ENCODE assay signal across 8 mouse cellular contexts in the genomic region with DNA sequence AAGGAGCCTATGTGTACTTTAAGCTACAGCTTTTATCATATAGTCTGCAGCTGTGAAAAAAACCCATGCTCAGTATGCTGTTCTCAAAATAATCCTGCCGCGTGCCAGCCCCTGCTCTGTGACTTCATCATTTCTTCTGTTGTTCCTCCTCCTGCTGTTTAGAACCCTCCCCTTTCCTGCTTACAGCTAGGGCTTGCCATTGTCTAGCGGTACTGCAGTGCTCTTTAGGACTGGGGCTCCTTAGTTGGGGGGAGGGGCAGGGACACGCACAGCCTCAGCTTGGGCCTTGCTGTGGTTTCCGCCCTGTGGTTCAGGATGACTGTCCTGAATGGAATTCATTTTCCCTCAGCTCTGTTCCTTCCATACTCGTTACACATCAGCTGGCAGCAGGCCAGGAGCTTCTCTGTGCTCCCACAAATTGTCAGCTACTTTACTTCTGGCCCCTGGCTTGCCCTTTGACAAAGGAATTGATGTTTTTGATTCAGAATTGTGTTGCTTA.
DNase-seq lines count a peak whose midpoint lies in the region; ATAC-seq and TF ChIP-seq lines count a peak whose summit lies in the region.

No protein-coding gene starts in this region.

- H3K4me1 ChIP-seq in MEL (ENCODE audit: control insufficient read depth in 1 of 2, insufficient read depth in 2 of 2, low read length in 2 of 2), result peaks cover 24 to 28% of the 10 kb centered on the region in 2 experiments

- H3K4me3 ChIP-seq in MEL (ENCODE audit: control insufficient read depth in 1 of 2, insufficient read depth in 1 of 2, low read depth in 2 of 2, low read length in 2 of 2), result peak overlapping the region in 1 of 2 experiments; percentile 24; a peak in 1 of 4 replicates

- TF ChIP-seq RAD21 in MEL (IDR thresholded peaks at IDR 0.05; ENCODE audit: low read depth, low read length), result no peak

- peak overlapping the region; percentile 44 for H3K27ac ChIP-seq in MEL (ENCODE audit: control insufficient read depth, low read depth, low read length)

- H3K9ac ChIP-seq in MEL (ENCODE audit: control insufficient read depth, low read depth, low read length, poor library complexity, severe bottlenecking), result peak overlapping the region; percentile 3; the same call in 1 of the 2 replicates

- peaks cover 21% of the 10 kb centered on the region for H3K79me2 ChIP-seq in MEL (ENCODE audit: control insufficient read depth, insufficient read depth, low read length, poor library complexity)

- TF ChIP-seq POLR2A in MEL (IDR thresholded peaks at IDR 0.05; ENCODE audit: control insufficient read depth in 1 of 2, insufficient read depth in 1 of 2, low read depth in 1 of 2, low read length in 2 of 2, poor library complexity in 1 of 2), result no peak

- TF ChIP-seq CTCF in MEL (IDR thresholded peaks at IDR 0.05 in 2 of 3, conservative IDR thresholded peaks at IDR 0.05 in 1 of 3; ENCODE audit: control insufficient read depth in 1 of 3, insufficient read depth in 1 of 3, low read depth in 2 of 3, low read length in 3 of 3, poor library complexity in 1 of 3, severe bottlenecking in 1 of 3), result no peak

- ATAC-seq in hematopoietic stem cell, adult 5-6 weeks (replicated peaks in 1 of 2; ENCODE audit: insufficient read depth in 1 of 2, low FRiP score in 2 of 2, low TSS enrichment in 1 of 2, low read depth in 1 of 2, poor library complexity in 2 of 2, severe bottlenecking in 2 of 2), result peak; percentile 79 to 90

- no peaks in the 10 kb centered on the region for H3K27me3 ChIP-seq in MEL (ENCODE audit: control insufficient read depth in 1 of 2, insufficient read depth in 2 of 2, low read length in 2 of 2)

- H3K36me3 ChIP-seq in MEL (ENCODE audit: control insufficient read depth in 1 of 2, insufficient read depth in 2 of 2, low read length in 2 of 2), result peaks cover 13 to 33% of the 10 kb centered on the region in 2 experiments

- peak; percentile 65 to 69 for TF ChIP-seq EP300 in MEL (IDR thresholded peaks at IDR 0.05; ENCODE audit: low read depth in 1 of 2, low read length in 2 of 2)

- DNase-seq in MEL (ENCODE audit: low read depth, low spot score), result peak; percentile 92
- DNase-seq in cerebellum, adult 18-20 months, result peak; percentile 60 to 72
- peak; percentile 75 for DNase-seq in forelimb bud, embryonic 11.5 days (ENCODE audit: low read depth, low spot score)
- DNase-seq in layer of hippocampus, postnatal 10 days (ENCODE audit: low spot score in 2 of 2), result peak; percentile 45 to 57
- peak; percentile 93 for DNase-seq in lung, postnatal 10 days
- peak; percentile 46 for DNase-seq in ovary, postnatal 14 days (ENCODE audit: low spot score)
- DNase-seq in urinary bladder, postnatal 14 days (ENCODE audit: low spot score), result peak; percentile 93

- H3K9me3 ChIP-seq in MEL (replicated peaks; ENCODE audit: insufficient read depth, low read length), result no peaks in the 10 kb centered on the region

TF ChIP-seq in MEL, 35 proteins besides CTCF, POLR2A, EP300 and RAD21:
- TF ChIP-seq GABPA (IDR thresholded peaks at IDR 0.05; ENCODE audit: low read depth, low read length), result no peak
- peak; percentile 28; the same call in 1 of the 2 replicates for TF ChIP-seq ZC3H11A (IDR thresholded peaks at IDR 0.05; ENCODE audit: low read depth, low read length)
- peak; percentile 85 for TF ChIP-seq ZNF384 (IDR thresholded peaks at IDR 0.05; ENCODE audit: low read depth, low read length)
- peak; percentile 76; the same call in 1 of the 2 replicates for TF ChIP-seq MAZ (IDR thresholded peaks at IDR 0.05; ENCODE audit: low read depth, low read length)
- peak; percentile 89 for TF ChIP-seq MYC (IDR thresholded peaks at IDR 0.05; ENCODE audit: low read depth, low read length)
- peak; percentile 91 for TF ChIP-seq MAX (IDR thresholded peaks at IDR 0.05; ENCODE audit: low read length)
- TF ChIP-seq CHD1 (IDR thresholded peaks at IDR 0.05; ENCODE audit: low read depth, low read length), result no peak
- peak; percentile 88 for TF ChIP-seq BHLHE40 (IDR thresholded peaks at IDR 0.05; ENCODE audit: borderline replicate concordance, low read depth, low read length)
- TF ChIP-seq ZMIZ1 (IDR thresholded peaks at IDR 0.05; ENCODE audit: low read depth, low read length), result no peak
- TF ChIP-seq RCOR1 (IDR thresholded peaks at IDR 0.05; ENCODE audit: low read depth, low read length), result peak; percentile 59
- peak; percentile 73 for TF ChIP-seq TCF12 (IDR thresholded peaks at IDR 0.05; ENCODE audit: low read depth, low read length)
- no peak for TF ChIP-seq POLR2AphosphoS2 (IDR thresholded peaks at IDR 0.05; ENCODE audit: low read length)
- no peak for TF ChIP-seq HCFC1 (IDR thresholded peaks at IDR 0.05; ENCODE audit: low read depth, low read length)
- TF ChIP-seq MXI1 (IDR thresholded peaks at IDR 0.05; ENCODE audit: low read depth, low read length), result peak; percentile 89
- no peak for TF ChIP-seq KAT2A (conservative IDR thresholded peaks at IDR 0.05; ENCODE audit: low read depth, low read length)
- TF ChIP-seq SMC3 (IDR thresholded peaks at IDR 0.05; ENCODE audit: low read depth, low read length), result no peak
- TF ChIP-seq MEF2A (IDR thresholded peaks at IDR 0.05; ENCODE audit: extremely low read depth, insufficient replicate concordance, low read depth, low read length, poor library complexity, severe bottlenecking), result 0 out of 2 replicates have a peak, but pooled peaks have one; percentile 65
- TF ChIP-seq SIN3A (IDR thresholded peaks at IDR 0.05; ENCODE audit: low read length), result peak; percentile 84
- TF ChIP-seq ETS1 (IDR thresholded peaks at IDR 0.05; ENCODE audit: low read depth, low read length), result peak; percentile 92
- TF ChIP-seq POLR2AphosphoS5 (IDR thresholded peaks at IDR 0.05; ENCODE audit: borderline replicate concordance, low read depth, low read length), result no peak
- no peak for TF ChIP-seq JUND (IDR thresholded peaks at IDR 0.05; ENCODE audit: low read depth, low read length)
- TF ChIP-seq TAL1 (IDR thresholded peaks at IDR 0.05; ENCODE audit: low read length), result peak; percentile 73
- no peak for TF ChIP-seq ZKSCAN1 (IDR thresholded peaks at IDR 0.05; ENCODE audit: low read depth, low read length)
- no peak for TF ChIP-seq UBTF (IDR thresholded peaks at IDR 0.05; ENCODE audit: borderline replicate concordance, insufficient read depth, low read depth, low read length)
- TF ChIP-seq CHD2 (IDR thresholded peaks at IDR 0.05; ENCODE audit: low read length), result no peak; the same call in 1 of the 2 replicates
- no peak for TF ChIP-seq USF2 (IDR thresholded peaks at IDR 0.05; ENCODE audit: borderline replicate concordance in 1 of 2, insufficient read depth in 1 of 2, low read depth in 1 of 2, low read length in 2 of 2)
- TF ChIP-seq MYB (IDR thresholded peaks at IDR 0.05; ENCODE audit: low read depth, low read length), result no peak
- TF ChIP-seq E2F4 (IDR thresholded peaks at IDR 0.05; ENCODE audit: borderline replicate concordance, low read depth, low read length), result no peak
- TF ChIP-seq MAFK (IDR thresholded peaks at IDR 0.05; ENCODE audit: borderline replicate concordance, low read depth, low read length), result peak; percentile 12; the same call in 1 of the 2 replicates
- TF ChIP-seq USF1 (IDR thresholded peaks at IDR 0.05; ENCODE audit: low read depth, low read length), result 0 out of 2 replicates have a peak, but pooled peaks have one; percentile 8
- TF ChIP-seq ELF1 (IDR thresholded peaks at IDR 0.05; ENCODE audit: low read depth, low read length), result peak; percentile 24; the same call in 1 of the 2 replicates
- TF ChIP-seq TBP (IDR thresholded peaks at IDR 0.05; ENCODE audit: low read depth, low read length), result 0 out of 2 replicates have a peak, but pooled peaks have one; percentile 21
- no peak for TF ChIP-seq NELFE (IDR thresholded peaks at IDR 0.05; ENCODE audit: low read depth, low read length)
- TF ChIP-seq GATA1 (IDR thresholded peaks at IDR 0.05; ENCODE audit: low read depth, low read length), result peak; percentile 64
- TF ChIP-seq NRF1 (IDR thresholded peaks at IDR 0.05; ENCODE audit: insufficient read depth, low read depth, low read length, poor library complexity, severe bottlenecking), result no peak
